Mouse (Mus musculus) erythroblast, embryonic 14.5 days (primary cell): ENCODE measurements at regions not wholly inside any gene's neighbourhood (a gene's known extent, or its start where the extent isn't known, plus 50 kb on each side); places are given as distances from the start of the nearest gene placed in this dataset.

Experiments
- H3K27me3 ChIP-seq: 2 replicates; pipeline ENCODE4 v1.6.1; 2012; ENCODE audit warnings: inconsistent platforms; ENCODE audit not compliant: control insufficient read depth
- H3K36me3 ChIP-seq: 2 replicates; pipeline ENCODE4 v1.6.1; 2012; ENCODE audit warnings: mild to moderate bottlenecking, inconsistent platforms; ENCODE audit not compliant: control insufficient read depth
- H3K4me1 ChIP-seq: 2 replicates; pipeline ENCODE4 v1.6.1; 2012; ENCODE audit warnings: inconsistent platforms; ENCODE audit not compliant: control insufficient read depth
- H3K4me3 ChIP-seq: replicated peaks from 2 replicates; pipeline ENCODE3; 2012; ENCODE audit warnings: moderate library complexity, mild to moderate bottlenecking, inconsistent platforms
- H3K9me3 ChIP-seq: 2 replicates; pipeline ENCODE4 v1.6.1; 2012; ENCODE audit warnings: low read length, inconsistent platforms, mixed read lengths; ENCODE audit not compliant: control insufficient read depth
- GATA1 ChIP-seq: IDR thresholded peaks from 2 replicates; pipeline ENCODE4 v1.6.1; 2012; ENCODE audit warnings: low read length, inconsistent platforms, mixed read lengths
- TAL1 ChIP-seq: IDR thresholded peaks from 3 replicates; pipeline ENCODE4 v1.6.1; 2012; ENCODE audit warnings: low read length, inconsistent platforms, mixed read lengths

- TF ChIP-seq TAL1 (no peak), GATA1 (no peak)
- no peaks in the 10 kb centered on the region for H3K36me3 ChIP-seq
- peaks cover 17% of the 10 kb centered on the region for H3K9me3 ChIP-seq
These were observed 292.1 kb downstream of the Rwdd3 start for GRCm38 (mm10) chr3:120879409-120879808.

GRCm38 (mm10) chr3:120875740-120876139, 295.8 kb downstream of the Rwdd3 start:
- H3K27me3 ChIP-seq: no peaks in the 10 kb centered on the region
- H3K36me3 ChIP-seq: no peaks in the 10 kb centered on the region
- H3K4me1 ChIP-seq: no peaks in the 10 kb centered on the region
- no peak for TF ChIP-seq TAL1
- TF ChIP-seq GATA1: no peak
- peaks cover 13% of the 10 kb centered on the region for H3K9me3 ChIP-seq
- H3K4me3 ChIP-seq: no peak overlapping the region

More at GRCm38 (mm10) chr3:120879409-120879808, 292.1 kb downstream of the Rwdd3 start:
- H3K4me1 ChIP-seq: no peaks in the 10 kb centered on the region
- H3K27me3 ChIP-seq: no peaks in the 10 kb centered on the region
- H3K4me3 ChIP-seq: no peak overlapping the region

GRCm38 (mm10) chr3:120865036-120865435, 306.5 kb downstream of the Rwdd3 start:
- Histone ChIP-seq H3K4me1 (no peaks in the 10 kb centered on the region), H3K27me3 (no peaks in the 10 kb centered on the region), H3K4me3 (no peak overlapping the region), H3K9me3 (peaks cover 6% of the 10 kb centered on the region), H3K36me3 (no peaks in the 10 kb centered on the region)
- TF ChIP-seq GATA1: no peak
- no peak for TF ChIP-seq TAL1

- no peak for TF ChIP-seq TAL1
- TF ChIP-seq GATA1: no peak
- H3K9me3 ChIP-seq: peaks cover 19% of the 10 kb centered on the region
- no peaks in the 10 kb centered on the region for H3K27me3 ChIP-seq
- no peaks in the 10 kb centered on the region for H3K36me3 ChIP-seq
- H3K4me3 ChIP-seq: no peak overlapping the region
- H3K4me1 ChIP-seq: no peaks in the 10 kb centered on the region
These were observed 309.9 kb downstream of the Rwdd3 start for GRCm38 (mm10) chr3:120861641-120862040.

GRCm38 (mm10) chr3:120858281-120858680, 313.2 kb downstream of the Rwdd3 start:
- no peaks in the 10 kb centered on the region for H3K36me3 ChIP-seq
- H3K27me3 ChIP-seq: no peaks in the 10 kb centered on the region
- H3K4me1 ChIP-seq: no peaks in the 10 kb centered on the region
- H3K4me3 ChIP-seq: no peak overlapping the region
- H3K9me3 ChIP-seq: peaks cover 14% of the 10 kb centered on the region
- TF ChIP-seq GATA1 (no peak), TAL1 (no peak)

GRCm38 (mm10) chr3:120854322-120854721, 317.2 kb downstream of the Rwdd3 start:
- Histone ChIP-seq H3K4me3 (no peak overlapping the region), H3K4me1 (no peaks in the 10 kb centered on the region), H3K27me3 (no peaks in the 10 kb centered on the region), H3K36me3 (no peaks in the 10 kb centered on the region), H3K9me3 (peaks cover 14% of the 10 kb centered on the region)
- TF ChIP-seq GATA1: no peak
- TF ChIP-seq TAL1: no peak

GRCm38 (mm10) chr3:120843623-120844022, 327.9 kb downstream of the Rwdd3 start:
- Histone ChIP-seq H3K27me3 (no peaks in the 10 kb centered on the region), H3K9me3 (no peaks in the 10 kb centered on the region; the same call in 1 of the 2 replicates), H3K4me3 (no peak overlapping the region), H3K4me1 (no peaks in the 10 kb centered on the region), H3K36me3 (no peaks in the 10 kb centered on the region)
- TF ChIP-seq GATA1 (no peak), TAL1 (no peak)

- TF ChIP-seq GATA1 (no peak), TAL1 (no peak)
- Histone ChIP-seq H3K36me3 (no peaks in the 10 kb centered on the region), H3K4me1 (no peaks in the 10 kb centered on the region)
These were observed 348.0 kb downstream of the Rwdd3 start for GRCm38 (mm10) chr3:120823536-120823935.

GRCm38 (mm10) chr3:120811901-120812300, 359.6 kb downstream of the Rwdd3 start:
- Histone ChIP-seq H3K27me3 (no peaks in the 10 kb centered on the region), H3K4me3 (no peak overlapping the region), H3K9me3 (peaks cover 24% of the 10 kb centered on the region), H3K36me3 (no peaks in the 10 kb centered on the region), H3K4me1 (no peaks in the 10 kb centered on the region)
- TF ChIP-seq TAL1 (no peak), GATA1 (no peak)

More at GRCm38 (mm10) chr3:120823536-120823935, 348.0 kb downstream of the Rwdd3 start:
- H3K9me3 ChIP-seq: peaks cover 8% of the 10 kb centered on the region
- H3K27me3 ChIP-seq: no peaks in the 10 kb centered on the region
- H3K4me3 ChIP-seq: no peak overlapping the region

GRCm38 (mm10) chr3:120810527-120810926, 361.0 kb downstream of the Rwdd3 start:
- TF ChIP-seq TAL1 (no peak), GATA1 (no peak)
- Histone ChIP-seq H3K36me3 (no peaks in the 10 kb centered on the region), H3K4me3 (no peak overlapping the region), H3K4me1 (no peaks in the 10 kb centered on the region), H3K27me3 (no peaks in the 10 kb centered on the region), H3K9me3 (peaks cover 24% of the 10 kb centered on the region)
